Mouse (Mus musculus) right cerebral cortex, postnatal 25 days (tissue): ENCODE measurements around the gene Asic5.

ENCODE experiments used
- DNase-seq: peaks from one replicate; pipeline ENCODE4 v3.0.0; 2022

Asic5 gene

DNA sequence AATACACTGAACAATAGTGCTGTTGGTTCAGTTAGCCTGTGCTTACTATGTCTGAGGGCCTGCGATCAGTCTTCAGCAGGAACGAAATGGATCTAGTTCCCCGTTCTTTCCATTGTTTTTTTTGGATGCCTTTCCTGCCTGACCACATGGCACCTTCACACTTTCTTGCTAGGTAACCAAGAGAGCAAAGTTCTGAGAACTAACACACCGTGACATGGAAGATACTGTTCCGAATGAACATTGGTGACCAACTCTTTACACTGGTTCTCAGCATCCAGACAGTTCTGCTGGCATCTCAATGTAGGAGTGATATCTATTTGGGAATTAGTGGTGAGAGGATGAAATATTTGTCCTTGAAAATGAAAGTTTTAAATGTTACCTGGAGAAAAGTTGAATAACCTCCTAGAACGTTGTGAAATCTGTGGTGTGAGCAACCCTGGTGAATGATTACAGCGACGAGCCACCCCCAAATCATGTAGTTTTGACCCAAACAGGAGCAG lies 40.4 kb downstream of the Asic5 start:
- no peak for DNase-seq

DNA sequence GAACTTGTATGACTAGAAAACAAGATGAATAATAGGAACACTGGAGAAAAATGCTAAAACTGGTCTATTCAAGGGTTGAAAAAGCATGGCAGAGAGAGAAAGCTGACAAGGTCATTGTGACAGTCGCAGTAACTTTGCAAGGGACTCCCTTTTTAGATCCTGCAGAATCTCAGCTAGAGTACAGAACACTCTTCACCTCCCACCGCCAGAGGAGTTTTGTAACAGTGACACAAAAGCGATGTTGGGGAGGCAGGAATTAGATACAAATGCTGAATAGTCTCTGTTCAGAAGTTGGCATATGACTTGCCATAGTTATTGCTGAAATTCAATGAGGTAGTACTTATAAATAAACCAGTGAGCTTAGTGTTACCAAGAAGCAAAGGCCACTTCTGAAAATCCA lies 41.0 kb downstream of the Asic5 start:
- no peak for DNase-seq

DNA sequence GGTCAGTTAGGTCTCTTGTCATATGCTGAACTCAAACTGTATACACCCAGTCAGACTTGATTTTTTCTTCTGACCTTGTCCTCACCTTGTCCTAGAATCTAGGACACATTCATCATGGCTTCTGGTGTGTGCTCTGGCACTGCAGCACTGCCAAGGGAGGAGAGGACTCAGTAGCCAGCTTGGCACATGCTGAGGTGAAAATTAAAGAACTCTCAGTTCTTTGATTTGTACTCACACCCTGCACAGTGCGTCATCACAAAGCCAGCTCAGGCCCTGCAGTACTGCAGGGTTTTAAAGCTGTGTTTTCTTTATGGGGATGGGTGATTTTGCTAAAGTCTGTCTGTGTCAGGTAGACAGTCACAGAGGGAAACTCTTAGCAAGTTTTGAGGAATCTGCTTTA lies 45.2 kb downstream of the Asic5 start:
- no peak for DNase-seq

DNA sequence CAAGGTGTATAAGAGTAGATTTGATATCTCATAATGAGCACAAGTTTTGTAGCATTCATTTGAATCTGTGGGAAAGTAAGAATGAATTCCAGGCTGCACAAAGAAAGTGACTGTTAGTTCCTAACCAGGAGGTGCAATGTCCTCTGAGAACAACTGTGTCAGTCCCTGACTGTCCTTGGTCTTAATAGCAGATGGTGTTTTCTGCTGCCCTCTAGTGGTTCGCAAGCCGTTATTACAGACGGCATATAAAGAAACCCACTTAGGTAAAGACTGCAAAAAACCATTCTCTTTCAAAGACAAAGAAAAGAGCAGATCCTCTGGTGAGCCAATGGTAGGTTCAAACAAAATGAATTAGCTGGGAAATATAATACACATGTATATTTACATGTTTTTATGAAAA lies 47.1 kb downstream of the Asic5 start:
- DNase-seq: no peak

DNA sequence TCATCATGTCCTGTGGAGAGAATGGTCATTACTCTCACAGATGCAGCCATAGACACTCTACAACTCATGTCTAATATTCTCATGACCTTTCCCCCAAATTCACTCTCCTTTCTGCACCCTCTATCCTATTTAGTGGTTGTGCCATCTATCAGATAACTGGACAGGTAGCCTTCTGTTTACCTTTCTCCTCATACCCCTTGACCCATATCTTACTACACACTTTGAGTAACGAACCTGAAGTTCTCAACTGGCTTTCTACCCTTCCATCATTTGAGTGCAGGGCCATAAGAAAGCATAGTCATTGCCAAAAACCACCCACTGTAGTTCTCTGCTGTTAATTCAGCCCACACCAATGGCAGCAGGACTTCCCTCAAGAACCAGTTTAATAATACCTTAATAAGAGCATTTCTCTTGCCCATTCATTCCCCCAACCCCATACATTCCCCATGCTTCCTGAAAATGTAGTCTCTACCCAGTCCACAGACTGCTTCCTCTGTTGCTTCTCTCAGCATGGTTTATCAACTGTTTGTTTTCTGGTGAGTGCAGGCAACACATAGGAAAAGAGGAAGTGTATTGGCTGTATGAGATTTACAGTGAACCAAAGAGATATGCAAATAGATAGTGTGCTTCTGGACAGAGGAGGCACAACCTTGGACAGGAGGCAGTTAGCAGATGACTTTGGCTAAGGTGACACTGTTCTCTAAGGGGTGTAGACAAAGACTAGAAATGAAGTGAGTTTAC lies 48.1 kb downstream of the Asic5 start:
- no peak for DNase-seq

DNA sequence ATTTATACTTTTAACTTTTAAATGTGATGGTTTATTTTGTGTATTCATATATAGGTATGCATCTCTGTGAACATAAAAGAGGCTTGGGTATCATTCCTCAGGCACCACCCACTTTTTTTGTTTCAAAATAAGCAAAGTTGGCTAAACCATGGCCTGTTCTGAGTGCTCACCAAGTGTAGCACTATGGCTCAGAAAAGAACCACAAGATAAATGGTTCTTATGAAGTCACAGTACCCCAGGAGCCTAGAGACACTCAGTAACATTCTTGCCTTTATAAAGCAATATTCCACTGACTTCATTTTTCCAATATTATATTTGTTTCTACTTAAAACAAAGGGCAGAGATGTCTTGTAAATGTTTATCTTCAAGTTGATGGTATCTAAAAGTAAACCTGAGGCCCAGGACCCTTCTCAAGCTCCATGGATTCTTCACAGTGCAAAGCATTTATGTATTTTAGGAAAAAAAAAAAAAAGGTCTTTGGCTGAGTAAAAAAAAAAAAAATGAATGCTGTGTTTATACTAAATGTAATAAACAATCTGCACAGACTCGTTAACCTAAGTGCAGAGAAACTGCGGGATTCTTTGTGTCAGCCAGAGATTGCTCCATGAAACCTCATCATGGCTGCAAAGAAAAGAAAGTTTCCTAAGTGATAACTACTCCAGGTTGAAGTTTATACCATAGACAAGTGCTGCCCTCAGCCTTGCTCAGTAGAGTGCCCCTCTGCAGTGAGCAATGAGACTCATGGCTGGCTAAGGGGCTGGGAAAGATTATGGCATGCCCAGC lies 54.4 kb downstream of the Asic5 start:
- DNase-seq: no peak

DNA sequence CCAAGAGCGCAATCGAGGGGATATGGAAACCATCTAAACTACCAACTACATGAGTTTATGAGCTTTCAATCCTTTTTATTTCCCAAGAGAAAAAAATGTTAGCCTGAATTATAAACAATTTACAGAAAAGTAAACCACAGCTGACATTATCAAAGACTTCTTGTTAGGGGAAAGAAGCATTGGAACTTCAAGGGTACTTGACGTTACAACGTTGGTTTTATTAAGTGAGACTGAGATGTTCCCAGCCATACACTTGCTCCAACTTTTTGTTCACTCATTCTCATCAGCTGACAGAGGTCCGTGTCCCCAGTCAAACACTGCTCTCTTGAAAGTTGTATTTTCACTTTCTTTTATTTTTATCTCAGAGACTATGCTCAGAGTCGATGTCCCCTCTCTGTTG lies 61.6 kb downstream of the Asic5 start:
- DNase-seq: no peak

DNA sequence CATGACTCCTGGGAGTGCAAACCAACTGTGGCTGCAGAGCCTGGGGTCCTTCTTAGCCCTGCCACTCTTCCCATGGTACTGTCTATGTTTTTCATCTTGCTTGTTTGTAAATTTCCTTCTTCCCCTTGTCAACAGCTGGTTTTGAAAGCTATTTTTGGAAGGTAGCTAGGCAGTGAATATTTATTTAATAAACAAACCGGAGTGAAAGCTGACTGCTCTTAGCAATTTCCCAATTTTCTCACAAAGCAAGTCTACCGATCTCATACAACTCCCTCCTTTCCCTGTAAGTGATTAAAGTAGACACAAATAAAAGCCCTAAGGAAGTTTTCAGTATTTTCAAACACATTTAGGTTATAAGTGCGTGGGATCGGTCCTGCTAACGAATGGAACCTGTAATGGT lies 62.8 kb downstream of the Asic5 start:
- no peak for DNase-seq

DNA sequence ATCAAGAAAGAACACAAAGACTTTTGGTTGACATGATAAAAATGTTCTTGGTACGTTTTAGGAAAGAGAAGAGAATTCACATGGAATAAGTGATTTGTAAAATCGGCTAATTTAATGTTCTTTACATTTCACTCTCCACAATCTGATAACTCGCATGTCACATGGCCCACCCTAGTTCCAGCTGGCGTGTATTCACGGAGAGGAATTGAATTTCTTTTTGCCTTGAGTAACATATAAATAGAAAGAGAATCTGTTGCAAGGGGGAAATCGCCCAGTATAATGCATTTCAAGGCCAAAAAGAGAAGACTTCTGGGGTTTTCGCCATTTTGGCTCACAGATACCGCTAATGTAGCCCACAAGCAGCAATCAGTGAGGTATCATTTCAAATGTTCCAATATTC lies 64.0 kb downstream of the Asic5 start:
- no peak for DNase-seq

DNA sequence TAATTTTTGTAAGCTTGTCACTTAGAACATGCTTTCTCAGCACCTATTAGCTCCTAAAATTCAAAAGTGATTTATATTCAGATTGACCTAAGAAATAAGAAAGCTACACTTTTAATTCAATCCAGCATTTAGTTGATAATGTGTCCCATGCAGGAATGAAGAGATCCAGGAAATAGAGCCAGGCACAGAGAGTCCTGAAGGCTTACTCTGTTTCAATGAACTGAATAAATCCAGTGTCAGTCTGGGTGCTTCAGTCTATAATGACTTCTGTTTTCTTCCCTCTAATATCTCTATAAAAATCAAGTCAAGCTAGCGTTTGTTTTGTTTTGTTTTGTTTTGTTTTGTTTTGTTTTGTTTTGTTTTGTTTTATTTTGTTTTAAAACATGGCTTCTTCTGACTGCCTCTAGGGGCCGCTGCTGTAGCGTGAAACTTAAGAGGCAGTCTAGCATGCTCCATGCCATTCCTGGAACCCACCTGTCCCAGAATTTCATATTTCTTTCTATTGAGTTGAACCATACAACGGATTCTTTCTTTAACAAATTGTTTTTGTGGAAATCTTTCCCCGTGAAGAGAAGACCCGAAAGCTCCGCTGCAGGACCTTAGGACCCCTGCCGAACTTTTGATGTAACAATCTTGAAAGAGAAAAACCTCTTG lies 65.1 kb downstream of the Asic5 start:
- no peak for DNase-seq

DNA sequence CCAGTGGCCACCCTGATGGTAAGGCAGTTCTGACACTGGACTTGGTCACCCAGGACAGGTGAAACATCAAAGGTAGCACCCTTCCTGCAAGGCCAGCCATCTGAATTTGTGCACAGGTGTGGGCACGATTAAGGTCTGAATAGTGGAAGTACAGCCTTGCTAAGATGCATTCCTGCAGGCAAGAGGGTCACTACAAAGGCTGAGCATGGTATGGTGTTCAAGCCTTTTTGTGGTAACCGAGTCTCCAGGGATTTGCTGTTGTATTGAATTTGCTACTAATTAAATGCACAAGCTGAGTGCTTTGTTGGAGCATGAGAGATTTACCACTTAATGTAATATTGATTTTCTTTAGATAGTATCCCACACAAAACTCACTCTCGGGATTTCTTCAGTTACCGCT lies 66.0 kb downstream of the Asic5 start:
- DNase-seq: no peak

DNA sequence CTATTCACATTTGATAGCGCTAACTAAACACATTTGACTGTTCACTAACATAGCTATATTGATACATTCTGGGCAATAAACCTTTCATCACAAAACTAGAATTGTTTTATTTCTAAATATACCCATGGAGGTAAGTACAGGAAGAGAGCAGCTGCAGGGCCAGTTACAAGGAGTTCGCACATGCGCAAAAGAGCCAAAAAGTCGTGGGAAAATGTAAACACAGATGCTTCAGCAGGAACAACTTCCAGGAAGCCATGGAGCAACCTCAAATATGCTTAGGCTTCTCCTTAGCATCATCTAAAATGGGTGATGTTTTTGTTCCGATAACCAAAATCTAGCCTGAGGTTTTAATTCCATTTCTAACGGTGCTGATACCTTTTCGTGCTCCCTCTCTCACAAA lies 66.6 kb downstream of the Asic5 start:
- DNase-seq: no peak

DNA sequence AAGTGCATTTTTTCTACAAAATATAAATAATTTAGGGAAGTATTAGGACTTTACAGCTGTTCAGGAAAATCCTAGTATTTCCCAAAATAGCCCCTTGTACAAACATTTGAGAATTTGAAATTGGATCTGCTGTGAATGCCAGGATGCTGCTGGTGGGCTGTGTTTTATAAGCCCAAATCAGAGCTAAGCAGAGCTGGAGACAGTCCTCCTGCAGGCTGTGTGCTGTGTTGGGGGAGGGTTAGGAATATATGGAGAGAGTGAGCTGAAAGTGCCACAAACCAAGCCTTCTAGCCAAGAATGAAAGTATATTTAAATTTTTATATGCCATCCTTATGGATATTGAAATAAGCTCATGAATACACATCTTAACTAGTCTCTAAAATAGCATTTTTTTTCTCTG lies 69.4 kb downstream of the Asic5 start:
- no peak for DNase-seq

DNA sequence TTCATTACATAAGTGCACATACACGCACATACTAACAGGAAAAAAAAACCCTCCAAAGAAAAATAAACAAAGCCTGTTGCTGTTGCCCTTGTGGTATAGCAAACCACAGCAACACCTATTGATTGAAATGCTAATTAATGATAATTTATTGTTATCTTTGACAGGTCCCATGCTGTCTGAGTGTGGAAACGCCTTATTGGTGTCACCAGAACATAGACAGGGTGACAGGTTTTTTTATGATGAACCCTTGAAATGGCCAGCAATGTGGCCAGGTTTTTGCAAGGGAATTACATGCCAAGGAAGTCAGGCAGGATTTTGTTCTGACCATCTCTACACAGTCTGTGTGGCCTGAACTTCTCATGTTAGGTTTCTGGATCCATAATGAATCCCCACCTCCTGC lies 69.9 kb downstream of the Asic5 start:
- DNase-seq: no peak

DNA sequence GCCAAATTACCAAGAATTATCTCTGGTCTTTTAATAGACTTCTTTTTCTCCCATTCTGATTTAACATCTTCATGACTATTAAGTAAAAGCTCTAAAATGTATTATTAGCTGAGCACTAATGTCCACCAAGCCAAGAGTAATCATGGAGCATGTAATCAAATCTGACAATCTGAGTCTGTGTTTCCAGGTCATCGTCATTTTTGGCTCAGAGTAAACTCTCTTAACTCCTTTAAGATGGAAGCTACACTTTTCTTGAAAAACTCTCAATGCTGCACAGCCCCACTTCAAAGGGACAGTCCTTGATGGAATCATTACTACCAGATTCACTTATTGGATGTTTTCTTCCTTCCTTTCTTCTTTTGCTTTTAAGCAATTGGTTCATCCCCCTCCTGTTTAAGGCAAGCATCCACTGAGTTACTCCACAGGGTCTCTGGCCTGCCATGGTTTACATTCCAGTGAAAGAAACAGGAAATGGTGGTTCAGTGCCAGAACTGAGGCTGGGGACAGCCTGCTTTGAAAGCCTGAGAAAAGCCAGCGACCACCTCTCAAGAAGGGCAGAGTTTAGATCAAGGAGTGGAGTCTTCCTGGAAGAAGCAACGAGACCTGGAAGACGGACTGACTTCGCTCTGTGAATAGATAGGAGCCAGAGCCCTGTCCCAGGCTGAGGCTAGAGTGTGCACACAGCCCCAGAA lies 72.3 kb downstream of the Asic5 start:
- no peak for DNase-seq

DNA sequence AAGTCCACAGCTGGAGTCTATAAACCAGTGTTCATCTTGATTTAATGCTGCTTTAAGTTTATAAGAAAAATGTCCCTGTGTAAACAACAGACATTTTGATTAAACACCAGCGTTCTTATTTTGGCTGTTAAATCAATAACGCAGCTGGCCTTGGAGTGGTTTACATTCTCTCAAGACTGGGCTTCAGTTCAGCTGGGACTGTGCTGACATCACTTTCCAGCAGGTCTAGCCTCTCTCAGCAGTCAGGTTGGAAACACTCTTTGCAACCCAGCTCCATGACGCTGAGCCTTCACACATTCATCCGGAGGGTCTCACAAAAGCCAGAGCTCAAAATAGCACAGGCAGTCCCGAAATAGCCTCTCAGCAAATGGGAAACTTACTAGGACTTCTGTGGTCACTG lies 75.1 kb downstream of the Asic5 start:
- no peak for DNase-seq

DNA sequence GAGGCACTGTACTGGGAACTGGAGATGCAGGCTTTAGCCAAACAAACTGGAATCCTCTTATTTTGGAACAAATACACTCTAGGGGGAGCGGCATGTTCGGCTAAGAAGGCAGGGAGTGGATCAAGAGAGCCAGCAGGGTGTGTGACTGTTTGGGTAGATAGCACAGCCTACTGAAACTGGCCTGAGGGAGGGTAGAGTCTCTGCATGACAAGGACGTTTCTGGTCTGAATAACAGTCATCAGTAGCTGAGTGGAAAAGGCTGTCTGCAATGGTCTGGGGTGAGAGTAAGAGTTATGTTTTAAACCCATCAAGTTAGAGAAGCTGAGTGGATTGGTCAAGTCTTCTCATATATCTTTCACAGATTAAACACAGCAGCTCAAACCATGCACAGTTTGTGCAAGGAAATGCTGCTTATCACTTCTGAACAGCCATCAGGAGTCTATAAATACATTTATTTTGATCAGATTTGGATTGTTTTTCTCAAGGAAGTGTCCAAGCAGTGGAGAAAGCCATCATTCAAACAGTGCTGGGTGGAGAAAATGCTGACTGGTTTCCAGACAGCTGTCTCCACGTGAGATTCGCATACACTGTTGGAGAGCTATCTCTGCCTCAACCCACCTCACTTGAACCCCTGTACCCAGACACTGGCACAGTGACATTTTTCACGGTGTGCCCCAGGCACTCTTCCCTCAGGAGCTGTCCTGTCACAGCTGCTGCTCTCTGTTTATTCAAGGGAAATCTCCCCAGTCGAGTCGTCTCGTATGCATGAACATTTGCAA lies 79.5 kb downstream of the Asic5 start:
- no peak for DNase-seq

DNA sequence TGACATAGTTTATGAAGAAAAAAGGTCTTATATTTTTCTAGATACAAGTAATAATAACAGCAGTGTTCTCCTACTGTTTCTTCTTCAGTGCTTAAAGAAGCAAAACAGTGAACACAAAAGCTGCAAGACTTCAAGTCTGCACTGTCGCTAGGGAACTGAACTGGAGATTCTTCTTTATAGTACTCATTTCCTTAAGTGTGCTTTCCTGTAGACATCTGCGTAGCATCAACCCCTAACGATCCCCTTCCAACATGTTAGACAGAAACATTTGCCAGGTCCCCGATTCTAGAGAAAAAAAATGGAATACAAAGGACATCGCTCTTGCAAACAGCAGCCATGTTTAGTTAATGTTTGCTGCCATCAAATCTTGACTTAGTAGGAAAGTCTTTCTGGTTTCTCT lies 85.7 kb downstream of the Asic5 start:
- no peak for DNase-seq
